Mouse (Mus musculus) liver, postnatal 0 days (tissue): ENCODE measurements around the gene Sdk1.

Experiments
- CTCF ChIP-seq: sonication (generic); IDR thresholded peaks from 2 replicates; pipeline ENCODE4 v1.5.1; 2016; ENCODE audit warnings: antibody characterized with exemption, low read depth
- EP300 ChIP-seq: IDR thresholded peaks from 2 replicates; pipeline ENCODE4 v1.6.1; 2016; ENCODE audit warnings: antibody characterized with exemption, low read depth, mild to moderate bottlenecking

DNA sequence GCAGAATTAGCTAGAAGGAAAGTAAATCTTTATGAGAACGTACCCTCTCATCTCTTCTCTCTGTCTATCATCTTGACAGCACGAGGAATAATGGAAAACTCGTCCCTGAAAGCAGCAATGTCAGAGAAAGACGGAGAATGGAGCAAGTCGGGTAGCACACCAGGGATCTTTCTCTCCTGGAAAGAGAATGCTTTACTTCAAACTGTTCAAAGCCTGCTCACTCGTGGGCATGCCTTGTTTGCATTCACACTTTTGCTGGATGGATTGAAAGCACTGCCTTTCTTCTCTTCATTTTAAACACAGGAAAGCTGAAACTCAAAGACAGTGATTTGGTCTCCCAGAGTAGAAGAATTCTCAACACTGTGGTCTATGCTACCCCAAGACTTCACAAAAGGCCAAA is 1020.8 kb downstream of the Sdk1 start:
- no peak for TF ChIP-seq CTCF
- no peak for TF ChIP-seq EP300
